Mouse (Mus musculus) hindbrain, embryonic 13.5 days (tissue): ENCODE data around the gene Ptpn1. TPM values are rescaled to one million over a fixed set of nuclear protein-coding genes. Genes with fewer than 3 reads are reported as not detected.

Experiments
- ATAC-seq: fragments of 200-750 bp; cut with Nextera tagmentation; 2 replicates; pipeline ENCODE4 v1.8.0; 2017; ENCODE audit warnings: moderate TSS enrichment; ENCODE audit not compliant: low FRiP score
- H3K27ac ChIP-seq: fragments of 300-500 bp; sonication (generic); 2 replicates; pipeline ENCODE4 v1.5.1; 2015; ENCODE audit warnings: inconsistent platforms, mild to moderate bottlenecking, moderate library complexity
- H3K27me3 ChIP-seq: fragments of 300-500 bp; sonication (generic); 2 replicates; pipeline ENCODE4 v1.6.1; 2015; ENCODE audit warnings: mild to moderate bottlenecking, inconsistent platforms
- H3K36me3 ChIP-seq: fragments of 300-500 bp; sonication (generic); 2 replicates; pipeline ENCODE4 v1.6.1; 2015; ENCODE audit warnings: mild to moderate bottlenecking, inconsistent platforms
- H3K4me1 ChIP-seq: fragments of 300-500 bp; sonication (generic); replicated peaks from 2 replicates; pipeline ENCODE4 v1.6.1; 2015; ENCODE audit warnings: inconsistent platforms
- H3K4me2 ChIP-seq: fragments of 300-500 bp; sonication (generic); 2 replicates; pipeline ENCODE4 v1.6.1; 2015; ENCODE audit warnings: inconsistent platforms, mild to moderate bottlenecking, moderate library complexity
- H3K4me3 ChIP-seq: fragments of 300-500 bp; sonication (generic); 2 replicates; pipeline ENCODE4 v1.5.1; 2015; ENCODE audit warnings: mild to moderate bottlenecking, inconsistent platforms
- H3K9ac ChIP-seq: fragments of 300-500 bp; sonication (generic); 2 replicates; pipeline ENCODE4 v1.6.1; 2015; ENCODE audit warnings: mild to moderate bottlenecking, inconsistent platforms
- H3K9me3 ChIP-seq: fragments of 300-500 bp; sonication (generic); 2 replicates; pipeline ENCODE4 v1.6.1; 2016; ENCODE audit warnings: inconsistent platforms
- WGBS: fragments of 180-500 bp; shearing (Covaris S2); methylation state at CpG from one replicate; pipeline ENCODE4 v1.1.7; 2015; 5-methylcytosine and 5-hydroxymethylcytosine counted together
- polyA plus RNA-seq: library from polyadenylated mRNA; unstranded; fragments of >200 nt; fragmentation: Nextera tagmentation; extraction: Ambion mirVana; gene quantifications from 2 replicates; pipeline ENCODE4 v1.2.1, GENCODE M21; 2015

The Ptpn1 gene
- polyA plus RNA-seq, 1 experiment from 2014 or later: 96.3 TPM

GRCm38 (mm10) chr2:168028376-168028775 lies 96.5 kb downstream of the Ptpn1 start:
- Histone ChIP-seq H3K4me3 (no peak overlapping the region), H3K36me3 (no peaks in the 10 kb centered on the region), H3K9me3 (no peaks in the 10 kb centered on the region), H3K4me1 (no peaks in the 10 kb centered on the region), H3K4me2 (no peak overlapping the region), H3K27ac (no peak overlapping the region), H3K27me3 (no peaks in the 10 kb centered on the region), H3K9ac (no peak overlapping the region)
- 96% methylated on average over 3 of the region's 3 CpGs for WGBS
- ATAC-seq: no peak

Other genes starting within 250 kb of the Ptpn1 start
- gene Cebpb, start 243.1 kb upstream of the Ptpn1 start, polyA plus RNA-seq: 0.60 and 0.88 TPM in 2 replicates
- gene Tmem189, start 242.2 kb upstream of the Ptpn1 start, polyA plus RNA-seq: 30.8 and 33.5 TPM in 2 replicates
- 0.26 and 0.31 TPM in 2 replicates for gene Ripor3, start 78.6 kb downstream of the Ptpn1 start, polyA plus RNA-seq
- gene Pard6b, start 148.9 kb downstream of the Ptpn1 start, polyA plus RNA-seq: 7.5 and 7.9 TPM in 2 replicates